Mouse (Mus musculus): ENCODE measurements around the gene Olfr364-ps1. TPM values are rescaled to one million over a fixed set of nuclear protein-coding genes. Genes with fewer than 3 reads are reported as not detected.

Olfr364-ps1 gene
- not detected in 2 replicates for polyA plus RNA-seq (2015; fragmentation: Nextera tagmentation; extraction: Ambion mirVana)

- Histone ChIP-seq H3K9me3 (ENCODE audit: control insufficient read depth, low read length) (no peaks in the 10 kb centered on the region), H3K9ac (ENCODE audit: low read length) (no peak within 1 kb of the TSS), H3K4me2 (ENCODE audit: low read depth, low read length) (no peak within 1 kb of the TSS), H3K36me3 (ENCODE audit: control insufficient read depth, insufficient read depth, low read length) (no peaks in the 10 kb centered on the region), H3K27ac (ENCODE audit: low read length) (no peak within 1 kb of the TSS), H3K4me1 (replicated peaks; ENCODE audit: control insufficient read depth, insufficient read depth, low read length) (no peaks in the 10 kb centered on the region), H3K4me3 (ENCODE audit: low read length) (no peak within 1 kb of the TSS), H3K27me3 (ENCODE audit: control insufficient read depth, insufficient read depth, low read depth, low read length) (no peaks in the 10 kb centered on the region)
- ATAC-seq (ENCODE audit: low read depth) = no peak
- 69% methylated on average over 3 of the region's 3 CpGs for WGBS
Observed at GRCm38 (mm10) chr2:37139022-37139421, at the start of gene Olfr364-ps1. TSS of gene Olfr364-ps1 (plus strand) at chr2:37139322.

GRCm38 (mm10) chr2:37117810-37118209 is 21.3 kb upstream of the Olfr364-ps1 start, which contains the start of gene Olfr362:
TSS of gene Olfr362 (minus strand) at chr2:37117910.
- H3K27ac ChIP-seq (ENCODE audit: low read length) = no peak within 1 kb of the TSS
- no peak within 1 kb of the TSS for H3K4me2 ChIP-seq (ENCODE audit: low read depth, low read length)
- H3K27me3 ChIP-seq (ENCODE audit: control insufficient read depth, insufficient read depth, low read depth, low read length) = no peaks in the 10 kb centered on the region
- no peaks in the 10 kb centered on the region for H3K36me3 ChIP-seq (ENCODE audit: control insufficient read depth, insufficient read depth, low read length)
- no peaks in the 10 kb centered on the region for H3K4me1 ChIP-seq (replicated peaks; ENCODE audit: control insufficient read depth, insufficient read depth, low read length)
- no peak for ATAC-seq (ENCODE audit: low read depth)
- H3K9ac ChIP-seq (ENCODE audit: low read length) = no peak within 1 kb of the TSS
- H3K4me3 ChIP-seq (ENCODE audit: low read length) = no peak within 1 kb of the TSS
- 89% methylated on average over 1 of the region's 1 CpGs for WGBS
- H3K9me3 ChIP-seq (ENCODE audit: control insufficient read depth, low read length) = peaks cover 6% of the 10 kb centered on the region; the same call in 1 of the 2 replicates

- H3K4me1 ChIP-seq (replicated peaks; ENCODE audit: control insufficient read depth, insufficient read depth, low read length) = no peaks in the 10 kb centered on the region
- no peak within 1 kb of the TSS for H3K27ac ChIP-seq (ENCODE audit: low read length)
- WGBS = 71% methylated on average over 3 of the region's 3 CpGs
Observed at GRCm38 (mm10) chr2:37187898-37188297, 48.8 kb downstream of the Olfr364-ps1 start, which contains the start of gene Olfr365. TSS of gene Olfr365 (plus strand) at chr2:37188198.

More at GRCm38 (mm10) chr2:37187898-37188297, 48.8 kb downstream of the Olfr364-ps1 start, which contains the start of gene Olfr365:
- ATAC-seq (ENCODE audit: low read depth) = no peak
- Histone ChIP-seq H3K9ac (ENCODE audit: low read length) (no peak within 1 kb of the TSS), H3K36me3 (ENCODE audit: control insufficient read depth, insufficient read depth, low read length) (no peaks in the 10 kb centered on the region), H3K9me3 (ENCODE audit: control insufficient read depth, low read length) (no peaks in the 10 kb centered on the region), H3K27me3 (ENCODE audit: control insufficient read depth, insufficient read depth, low read depth, low read length) (no peaks in the 10 kb centered on the region), H3K4me3 (ENCODE audit: low read length) (no peak within 1 kb of the TSS), H3K4me2 (ENCODE audit: low read depth, low read length) (no peak within 1 kb of the TSS)

Other genes starting within 250 kb of the Olfr364-ps1 start
- not detected in 2 replicates for gene Olfr353, start 246.4 kb upstream of the Olfr364-ps1 start, polyA plus RNA-seq (2015; fragmentation: Nextera tagmentation; extraction: Ambion mirVana)
- not detected in 2 replicates for gene Olfr354, start 233.6 kb upstream of the Olfr364-ps1 start, polyA plus RNA-seq (2015; fragmentation: Nextera tagmentation; extraction: Ambion mirVana)
- gene Olfr355, start 210.4 kb upstream of the Olfr364-ps1 start, polyA plus RNA-seq (2015; fragmentation: Nextera tagmentation; extraction: Ambion mirVana) = not detected in 2 replicates
- not detected in 2 replicates for gene Olfr356, start 202.2 kb upstream of the Olfr364-ps1 start, polyA plus RNA-seq (2015; fragmentation: Nextera tagmentation; extraction: Ambion mirVana)
- not detected in 2 replicates for gene Olfr357, start 145.5 kb upstream of the Olfr364-ps1 start, polyA plus RNA-seq (2015; fragmentation: Nextera tagmentation; extraction: Ambion mirVana)
- not detected in 2 replicates for gene Olfr358, start 130.0 kb upstream of the Olfr364-ps1 start, polyA plus RNA-seq (2015; fragmentation: Nextera tagmentation; extraction: Ambion mirVana)
- not detected in 2 replicates for gene Olfr360, start 73.6 kb upstream of the Olfr364-ps1 start, polyA plus RNA-seq (2015; fragmentation: Nextera tagmentation; extraction: Ambion mirVana)
- not detected in 2 replicates for gene Olfr361, start 50.0 kb upstream of the Olfr364-ps1 start, polyA plus RNA-seq (2015; fragmentation: Nextera tagmentation; extraction: Ambion mirVana)
- gene Olfr362, start 21.4 kb upstream of the Olfr364-ps1 start, polyA plus RNA-seq (2015; fragmentation: Nextera tagmentation; extraction: Ambion mirVana) = not detected in 2 replicates
- gene Olfr365, start 48.9 kb downstream of the Olfr364-ps1 start, polyA plus RNA-seq (2015; fragmentation: Nextera tagmentation; extraction: Ambion mirVana) = not detected in 2 replicates
- gene Olfr366, start 72.3 kb downstream of the Olfr364-ps1 start, polyA plus RNA-seq (2015; fragmentation: Nextera tagmentation; extraction: Ambion mirVana) = not detected in 2 replicates
- not detected in 2 replicates for gene Olfr368, start 187.2 kb downstream of the Olfr364-ps1 start, polyA plus RNA-seq (2015; fragmentation: Nextera tagmentation; extraction: Ambion mirVana)
- gene Pdcl, start 220.0 kb downstream of the Olfr364-ps1 start, polyA plus RNA-seq (2015; fragmentation: Nextera tagmentation; extraction: Ambion mirVana) = 52.0 and 55.0 TPM in 2 replicates